In the genomic region with DNA sequence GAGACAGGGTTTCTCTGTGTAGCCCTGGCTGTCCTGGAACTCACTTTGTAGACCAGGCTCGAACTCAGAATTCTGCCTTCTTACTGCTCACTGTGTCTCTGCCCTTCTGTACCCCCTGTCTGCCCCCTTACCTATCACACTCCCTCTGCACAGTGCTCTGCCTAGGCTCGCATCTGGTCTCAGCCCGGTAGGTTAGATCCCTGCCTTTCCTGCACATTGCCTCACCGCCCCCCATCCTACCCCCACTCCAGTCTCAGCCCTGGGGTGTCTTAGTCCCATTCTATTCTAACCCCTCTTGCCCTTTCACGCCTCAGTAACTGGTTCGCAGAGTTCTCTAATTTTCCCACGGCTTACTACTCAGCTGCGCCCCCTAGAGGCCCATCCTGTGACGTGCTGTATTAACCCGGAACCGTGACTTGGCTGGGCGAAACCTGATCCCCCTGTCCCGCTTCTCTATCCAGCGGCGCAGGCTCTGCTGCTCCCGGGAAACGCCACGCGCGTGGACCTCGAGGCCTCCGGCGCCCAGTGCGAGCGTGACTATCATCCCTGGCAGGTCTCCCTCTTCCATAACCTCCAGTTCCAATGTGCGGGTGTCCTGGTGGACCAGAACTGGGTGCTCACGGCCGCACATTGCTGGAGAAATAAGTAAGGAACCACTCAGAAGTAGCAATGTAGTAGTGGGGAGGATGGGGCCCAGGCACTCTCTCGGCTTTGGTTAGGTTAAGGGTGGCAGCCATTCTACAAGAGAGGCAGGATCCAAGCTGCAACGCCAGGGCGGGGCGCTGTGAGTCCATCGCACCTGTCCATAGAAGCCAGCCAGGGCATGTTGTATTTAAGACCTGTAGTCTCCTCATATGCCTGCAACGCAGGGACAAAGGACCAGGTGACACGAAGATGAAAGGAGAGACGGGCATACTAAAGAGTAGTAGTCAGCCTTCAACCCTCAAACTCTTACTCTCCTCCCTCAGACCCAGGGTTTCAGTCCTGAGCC, we compare ENCODE assay signal across 8 mouse cellular contexts. TPM values are rescaled to one million over a fixed set of nuclear protein-coding genes. Genes with fewer than 3 reads are reported as not detected.
DNase-seq lines count a peak whose midpoint lies in the region; ATAC-seq and TF ChIP-seq lines count a peak whose summit lies in the region.

No protein-coding gene starts in this region.

- H3K27me3 ChIP-seq in heart, embryonic 15.5 days, result peaks cover 32% of the 10 kb centered on the region
- H3K27me3 ChIP-seq in liver, postnatal 0 days (ENCODE audit: insufficient read depth, low read length), result peaks cover 9% of the 10 kb centered on the region; the same call in 1 of the 2 replicates
- peaks cover 9% of the 10 kb centered on the region for H3K27me3 ChIP-seq in neural tube, embryonic 13.5 days

- peak; percentile 71; the same call in 1 of the 2 replicates for TF ChIP-seq CTCF in embryonic fibroblast, embryonic 13.5 days (IDR thresholded peaks at IDR 0.05; ENCODE audit: borderline replicate concordance, insufficient read depth, low read length)
- peak; percentile 84 for TF ChIP-seq CTCF in liver, postnatal 0 days (IDR thresholded peaks at IDR 0.05; ENCODE audit: low read depth)

- WGBS in heart, embryonic 15.5 days, result 8% methylated on average over 36 of the region's 36 CpGs
- 7% methylated on average over 36 of the region's 36 CpGs for WGBS in liver, postnatal 0 days (ENCODE audit: insufficient replicate concordance)
- WGBS in neural tube, embryonic 13.5 days, result 8% methylated on average over 36 of the region's 36 CpGs

- no peak overlapping the region for H3K27ac ChIP-seq in embryonic fibroblast, embryonic 13.5 days (ENCODE audit: insufficient read depth, low read length)
- no peak overlapping the region for H3K27ac ChIP-seq in heart, embryonic 15.5 days
- no peak overlapping the region for H3K27ac ChIP-seq in liver, postnatal 0 days (ENCODE audit: low read depth)
- no peak overlapping the region for H3K27ac ChIP-seq in neural tube, embryonic 13.5 days (replicated peaks)

- no peak for TF ChIP-seq EP300 in liver, postnatal 0 days (IDR thresholded peaks at IDR 0.05; ENCODE audit: low read depth)

- peak overlapping the region; percentile 71 for H3K4me2 ChIP-seq in heart, embryonic 15.5 days
- H3K4me2 ChIP-seq in liver, postnatal 0 days (ENCODE audit: low read depth, low read length), result peak overlapping the region; percentile 54
- peak overlapping the region; percentile 63 for H3K4me2 ChIP-seq in neural tube, embryonic 13.5 days

- H3K9me3 ChIP-seq in heart, embryonic 15.5 days (replicated peaks), result no peaks in the 10 kb centered on the region
- H3K9me3 ChIP-seq in liver, postnatal 0 days (ENCODE audit: low read length), result no peaks in the 10 kb centered on the region
- no peaks in the 10 kb centered on the region for H3K9me3 ChIP-seq in neural tube, embryonic 13.5 days

- H3K4me1 ChIP-seq in embryonic fibroblast, embryonic 13.5 days (ENCODE audit: control insufficient read depth, insufficient read depth, low read length), result peaks cover 11% of the 10 kb centered on the region
- H3K4me1 ChIP-seq in heart, embryonic 15.5 days (replicated peaks), result peaks cover 4% of the 10 kb centered on the region
- no peaks in the 10 kb centered on the region for H3K4me1 ChIP-seq in liver, postnatal 0 days (ENCODE audit: insufficient read depth)
- H3K4me1 ChIP-seq in neural tube, embryonic 13.5 days (replicated peaks), result peaks cover 5% of the 10 kb centered on the region; the same call in 1 of the 2 replicates

- 0 out of 2 replicates have a peak overlapping the region, but pooled peaks have one; percentile 37 for H3K9ac ChIP-seq in heart, embryonic 15.5 days
- no peak overlapping the region for H3K9ac ChIP-seq in liver, postnatal 0 days (replicated peaks)
- peak overlapping the region; percentile 65 for H3K9ac ChIP-seq in neural tube, embryonic 13.5 days

- no peak overlapping the region for H3K4me3 ChIP-seq in embryonic fibroblast, embryonic 13.5 days (ENCODE audit: insufficient read depth, low read length)
- peak overlapping the region; percentile 40 for H3K4me3 ChIP-seq in heart, embryonic 15.5 days
- H3K4me3 ChIP-seq in liver, postnatal 0 days (ENCODE audit: low read depth, low read length), result no peak overlapping the region
- peak overlapping the region; percentile 33 for H3K4me3 ChIP-seq in neural tube, embryonic 13.5 days

- peak; percentile 75 for DNase-seq in A20 (ENCODE audit: low read depth, low spot score)
- peak; percentile 74 to 84 for DNase-seq in adrenal gland, postnatal 36 days
- DNase-seq in kidney, postnatal 10 days, result peak; percentile 88
- peak; percentile 81 for DNase-seq in liver, postnatal 0 days
- peak; percentile 73 for DNase-seq in testis, postnatal 14 days (ENCODE audit: low spot score)

- ATAC-seq in heart, embryonic 15.5 days (replicated peaks; ENCODE audit: insufficient number of reproducible peaks, insufficient read depth, low FRiP score, low read depth), result peak; percentile 41; the same call in 1 of the 2 replicates
- ATAC-seq in liver, postnatal 0 days, result peak; percentile 44; the same call in 1 of the 2 replicates
- ATAC-seq in neural tube, embryonic 13.5 days (ENCODE audit: low read depth), result peak; percentile 84; the same call in 1 of the 2 replicates

- TF ChIP-seq POLR2A in embryonic fibroblast, embryonic 13.5 days (IDR thresholded peaks at IDR 0.05; ENCODE audit: low read depth, low read length), result no peak

- H3K36me3 ChIP-seq in heart, embryonic 15.5 days, result no peaks in the 10 kb centered on the region
- H3K36me3 ChIP-seq in liver, postnatal 0 days (replicated peaks; ENCODE audit: insufficient read depth, low read length), result no peaks in the 10 kb centered on the region
- H3K36me3 ChIP-seq in neural tube, embryonic 13.5 days, result no peaks in the 10 kb centered on the region

RNA-seq across cellular contexts. Expression of a gene that starts 1.7 kb away (rescaled TPM):
- total RNA-seq in adrenal gland, postnatal 36 days (2021), result under 1 TPM; 0.23 to 0.33 TPM
- 0.63 and 1.8 TPM in 2 replicates for polyA plus RNA-seq in embryonic fibroblast, embryonic 13.5 days (2011; ENCODE audit: insufficient read length, low read depth, missing spikeins)
- 0.31 and 1.2 TPM in 2 replicates for polyA plus RNA-seq in heart, embryonic 15.5 days (2015; fragmentation: Nextera tagmentation; extraction: Ambion mirVana)
- polyA plus RNA-seq in liver, postnatal 0 days (2015; fragmentation: Nextera tagmentation; extraction: Ambion mirVana), result not detected in 2 replicates
- not detected in 2 replicates for polyA plus RNA-seq in neural tube, embryonic 13.5 days (2015; fragmentation: Nextera tagmentation; extraction: Ambion mirVana)

RNA-seq across cellular contexts. Expression of a gene that starts 8.2 kb away (rescaled TPM):
- total RNA-seq in adrenal gland, postnatal 36 days (2021), result not detected
- not detected in 2 replicates for polyA plus RNA-seq in embryonic fibroblast, embryonic 13.5 days (2011; ENCODE audit: insufficient read length, low read depth, missing spikeins)
- 0.11 and 0.20 TPM in 2 replicates for polyA plus RNA-seq in heart, embryonic 15.5 days (2015; fragmentation: Nextera tagmentation; extraction: Ambion mirVana)
- polyA plus RNA-seq in liver, postnatal 0 days (2015; fragmentation: Nextera tagmentation; extraction: Ambion mirVana), result not detected in 2 replicates
- polyA plus RNA-seq in neural tube, embryonic 13.5 days (2015; fragmentation: Nextera tagmentation; extraction: Ambion mirVana), result not detected in 2 replicates

RNA-seq across cellular contexts. Expression of a gene that starts 9.1 kb away (rescaled TPM):
- total RNA-seq in adrenal gland, postnatal 36 days (2021), result not detected
- not detected in 2 replicates for polyA plus RNA-seq in embryonic fibroblast, embryonic 13.5 days (2011; ENCODE audit: insufficient read length, low read depth, missing spikeins)
- not detected in 2 replicates for polyA plus RNA-seq in heart, embryonic 15.5 days (2015; fragmentation: Nextera tagmentation; extraction: Ambion mirVana)
- polyA plus RNA-seq in liver, postnatal 0 days (2015; fragmentation: Nextera tagmentation; extraction: Ambion mirVana), result not detected in 2 replicates
- polyA plus RNA-seq in neural tube, embryonic 13.5 days (2015; fragmentation: Nextera tagmentation; extraction: Ambion mirVana), result not detected in 2 replicates

RNA-seq across cellular contexts. Expression of a gene that starts 13.9 kb away (rescaled TPM):
- not detected for total RNA-seq in adrenal gland, postnatal 36 days (2021)
- not detected in 2 replicates for polyA plus RNA-seq in embryonic fibroblast, embryonic 13.5 days (2011; ENCODE audit: insufficient read length, low read depth, missing spikeins)
- not detected in 2 replicates for polyA plus RNA-seq in heart, embryonic 15.5 days (2015; fragmentation: Nextera tagmentation; extraction: Ambion mirVana)
- polyA plus RNA-seq in liver, postnatal 0 days (2015; fragmentation: Nextera tagmentation; extraction: Ambion mirVana), result not detected in 2 replicates
- polyA plus RNA-seq in neural tube, embryonic 13.5 days (2015; fragmentation: Nextera tagmentation; extraction: Ambion mirVana), result not detected in 2 replicates

RNA-seq across cellular contexts. Expression of a gene that starts 14.8 kb away (rescaled TPM):
- total RNA-seq in adrenal gland, postnatal 36 days (2021), result 1 to 10 TPM; 1.1 to 2.3 TPM
- polyA plus RNA-seq in embryonic fibroblast, embryonic 13.5 days (2011; ENCODE audit: insufficient read length, low read depth, missing spikeins), result 6.2 and 12.8 TPM in 2 replicates
- polyA plus RNA-seq in heart, embryonic 15.5 days (2015; fragmentation: Nextera tagmentation; extraction: Ambion mirVana), result 17.0 and 23.9 TPM in 2 replicates
- 2.2 and 3.2 TPM in 2 replicates for polyA plus RNA-seq in liver, postnatal 0 days (2015; fragmentation: Nextera tagmentation; extraction: Ambion mirVana)
- polyA plus RNA-seq in neural tube, embryonic 13.5 days (2015; fragmentation: Nextera tagmentation; extraction: Ambion mirVana), result 8.0 and 8.3 TPM in 2 replicates

Comparison
In these comparisons a context has a peak if more than half of its experiments do, and no peak if none do; other contexts are left out.
1. H3K4me3 ChIP-seq: peak in heart, embryonic 15.5 days (single experiment) and neural tube, embryonic 13.5 days (single experiment); none in embryonic fibroblast, embryonic 13.5 days (single experiment) and liver, postnatal 0 days (single experiment).
2. Peak in every context shown above with its lines, with median percentiles within 50 percentile points of each other: DNase-seq, ATAC-seq and H3K4me2 ChIP-seq.